Mouse (Mus musculus) CH12.LX (cell line): Measurements from ENCODE around the gene Fam135a. TPM values are rescaled to one million over a fixed set of nuclear protein-coding genes. Genes with fewer than 3 reads are reported as not detected.
A peak's percentile ranks its signal among the peaks of the same experiment; 100 is the strongest.

Source experiments
- DNase-seq: peaks from one replicate; pipeline ENCODE4 v3.0.0-alpha.2; 2013; ENCODE audit errors: extremely low read depth
- H3K27ac ChIP-seq: 2 replicates; pipeline ENCODE4 v1.5.1; 2012; ENCODE audit warnings: low read depth, mild to moderate bottlenecking, control low read depth, moderate library complexity; ENCODE audit not compliant: insufficient read depth
- H3K27me3 ChIP-seq: replicated peaks from 2 replicates; pipeline ENCODE3; 2012; ENCODE audit warnings: inconsistent platforms
- H3K36me3 ChIP-seq, 2 experiments: replicated peaks in 1 of 2; 2 replicates each; pipeline versions ENCODE3 to v1.6.1; 2012; ENCODE audit warnings: inconsistent platforms in 1 of 2, low read length in 1 of 2, mild to moderate bottlenecking in 1 of 2, mixed read lengths in 1 of 2, moderate library complexity in 1 of 2; ENCODE audit not compliant: control insufficient read depth in 1 of 2, insufficient read depth in 1 of 2
- H3K4me1 ChIP-seq, 2 experiments: 2 replicates each; pipeline ENCODE4 v1.6.1; 2012; ENCODE audit warnings: inconsistent platforms in 1 of 2, moderate library complexity in 1 of 2; ENCODE audit not compliant: insufficient read depth in 2 of 2, control insufficient read depth in 1 of 2
- H3K4me2 ChIP-seq: 2 replicates; pipeline ENCODE4 v1.6.1; 2012; ENCODE audit warnings: low read depth, mild to moderate bottlenecking, control low read depth; ENCODE audit not compliant: poor library complexity, insufficient read depth, severe bottlenecking
- H3K4me3 ChIP-seq, 3 experiments: fragments of 150-350 bp in 1 of 3; sonication (generic) in 1 of 3; replicated peaks in 1 of 3; 2 replicates each; pipeline versions ENCODE3 to v1.5.1; 2011 to 2012; ENCODE audit warnings: low read depth in 2 of 3, low read length in 2 of 3, mild to moderate bottlenecking in 2 of 3, moderate library complexity in 2 of 3, control low read depth in 1 of 3, improper control_type of control experiment in 1 of 3, inconsistent platforms in 1 of 3, mixed read lengths in 1 of 3; ENCODE audit not compliant: poor library complexity in 1 of 3
- H3K79me2 ChIP-seq: replicated peaks from 2 replicates; pipeline ENCODE4 v1.6.1; 2012; ENCODE audit warnings: mild to moderate bottlenecking, moderate library complexity; ENCODE audit not compliant: control insufficient read depth, poor library complexity, insufficient read depth, severe bottlenecking; ENCODE audit errors: extremely low read depth
- H3K9ac ChIP-seq: 2 replicates; pipeline ENCODE4 v1.6.1; 2012; ENCODE audit warnings: low read depth, mild to moderate bottlenecking, control low read depth, moderate library complexity; ENCODE audit not compliant: insufficient read depth
- H3K9me3 ChIP-seq: replicated peaks from 2 replicates; pipeline ENCODE3; 2012; ENCODE audit warnings: low read length, inconsistent platforms, mixed read lengths
- BHLHE40 ChIP-seq: IDR thresholded peaks from 2 replicates; pipeline ENCODE4 v1.6.1; 2011; ENCODE audit warnings: mild to moderate bottlenecking, low read depth, low read length, improper control_type of control experiment
- CHD1 ChIP-seq: IDR thresholded peaks from 2 replicates; pipeline ENCODE4 v1.6.1; 2012; ENCODE audit warnings: low read depth, low read length, improper control_type of control experiment, inconsistent platforms
- CHD2 ChIP-seq: IDR thresholded peaks from 2 replicates; pipeline ENCODE4 v1.6.1; 2011; ENCODE audit warnings: low read length, improper control_type of control experiment
- CTCF ChIP-seq, 2 experiments: IDR thresholded peaks in 1 of 2; conservative IDR thresholded peaks in 1 of 2; 2 replicates each; pipeline ENCODE4 v1.5.1; 2011 to 2012; ENCODE audit warnings: low read depth in 2 of 2, low read length in 2 of 2, improper control_type of control experiment in 1 of 2, inconsistent platforms in 1 of 2, mild to moderate bottlenecking in 1 of 2, moderate library complexity in 1 of 2
- E2F4 ChIP-seq: IDR thresholded peaks from 2 replicates; pipeline ENCODE4 v1.6.1; 2011; ENCODE audit warnings: low read depth, low read length, improper control_type of control experiment; ENCODE audit not compliant: insufficient replicate concordance
- ELF1 ChIP-seq: IDR thresholded peaks from 2 replicates; pipeline ENCODE4 v1.6.1; 2014; ENCODE audit warnings: low read depth, mild to moderate bottlenecking, inconsistent platforms, low read length, improper control_type of control experiment
- EP300 ChIP-seq: IDR thresholded peaks from 2 replicates; pipeline ENCODE4 v1.6.1; 2011; ENCODE audit warnings: low read length, improper control_type of control experiment
- ETS1 ChIP-seq: conservative IDR thresholded peaks from 2 replicates; pipeline ENCODE4 v1.6.1; 2012; ENCODE audit warnings: low read depth, mild to moderate bottlenecking, inconsistent platforms, low read length, improper control_type of control experiment, moderate library complexity
- GABPA ChIP-seq: IDR thresholded peaks from 2 replicates; pipeline ENCODE4 v1.6.1; 2012; ENCODE audit warnings: low read depth, low read length, improper control_type of control experiment, inconsistent platforms; ENCODE audit not compliant: insufficient replicate concordance
- HCFC1 ChIP-seq: IDR thresholded peaks from 2 replicates; pipeline ENCODE4 v1.6.1; 2012; ENCODE audit warnings: low read depth, mild to moderate bottlenecking, inconsistent platforms, low read length, improper control_type of control experiment
- IRF4 ChIP-seq: IDR thresholded peaks from 2 replicates; pipeline ENCODE4 v1.6.1; 2014; ENCODE audit warnings: low read depth, mild to moderate bottlenecking, inconsistent platforms, low read length, improper control_type of control experiment
- JUN ChIP-seq: IDR thresholded peaks from 2 replicates; pipeline ENCODE4 v1.6.1; 2011; ENCODE audit warnings: low read depth, mild to moderate bottlenecking, low read length, improper control_type of control experiment, moderate library complexity; ENCODE audit not compliant: insufficient read depth
- JUND ChIP-seq: conservative IDR thresholded peaks from 2 replicates; pipeline ENCODE4 v1.6.1; 2011; ENCODE audit warnings: low read depth, low read length, improper control_type of control experiment
- KAT2A ChIP-seq: IDR thresholded peaks from 2 replicates; pipeline ENCODE4 v1.6.1; 2012; ENCODE audit warnings: low read length, improper control_type of control experiment, inconsistent platforms; ENCODE audit not compliant: insufficient replicate concordance
- MAFK ChIP-seq: IDR thresholded peaks from 2 replicates; pipeline ENCODE4 v1.6.1; 2011; ENCODE audit warnings: low read length, improper control_type of control experiment; ENCODE audit not compliant: insufficient replicate concordance
- MAX ChIP-seq: IDR thresholded peaks from 2 replicates; pipeline ENCODE4 v1.6.1; 2011; ENCODE audit warnings: low read length, improper control_type of control experiment
- MAZ ChIP-seq: IDR thresholded peaks from 2 replicates; pipeline ENCODE4 v1.6.1; 2012; ENCODE audit warnings: low read depth, mild to moderate bottlenecking, inconsistent platforms, low read length, improper control_type of control experiment, moderate library complexity
- MEF2A ChIP-seq: IDR thresholded peaks from 2 replicates; pipeline ENCODE4 v1.6.1; 2014; ENCODE audit warnings: low read depth, mild to moderate bottlenecking, inconsistent platforms, low read length, improper control_type of control experiment, borderline replicate concordance
- MXI1 ChIP-seq: IDR thresholded peaks from 2 replicates; pipeline ENCODE4 v1.6.1; 2011; ENCODE audit warnings: mild to moderate bottlenecking, low read depth, low read length, improper control_type of control experiment
- MYC ChIP-seq: IDR thresholded peaks from 2 replicates; pipeline ENCODE4 v1.6.1; 2011; ENCODE audit warnings: low read depth, mild to moderate bottlenecking, improper control_type of control experiment, low read length
- NELFE ChIP-seq: IDR thresholded peaks from 2 replicates; pipeline ENCODE4 v1.6.1; 2011; ENCODE audit warnings: low read depth, low read length, improper control_type of control experiment
- NRF1 ChIP-seq: IDR thresholded peaks from 2 replicates; pipeline ENCODE4 v1.6.1; 2014; ENCODE audit warnings: low read depth, mild to moderate bottlenecking, inconsistent platforms, low read length, improper control_type of control experiment, moderate library complexity
- PAX5 ChIP-seq: IDR thresholded peaks from 2 replicates; pipeline ENCODE4 v1.6.1; 2012; ENCODE audit warnings: low read length, inconsistent platforms, mixed read lengths
- POLR2A ChIP-seq: IDR thresholded peaks from 2 replicates; pipeline ENCODE4 v1.6.1; 2011; ENCODE audit warnings: low read depth, mild to moderate bottlenecking, improper control_type of control experiment, low read length
- POLR2AphosphoS2 ChIP-seq: IDR thresholded peaks from 2 replicates; pipeline ENCODE4 v1.6.1; 2011; ENCODE audit warnings: low read depth, low read length, improper control_type of control experiment
- RAD21 ChIP-seq: IDR thresholded peaks from 2 replicates; pipeline ENCODE4 v1.6.1; 2011; ENCODE audit warnings: low read depth, mild to moderate bottlenecking, low read length, improper control_type of control experiment, moderate library complexity
- RCOR1 ChIP-seq: conservative IDR thresholded peaks from 2 replicates; pipeline ENCODE4 v1.6.1; 2012; ENCODE audit warnings: low read depth, mild to moderate bottlenecking, inconsistent platforms, low read length, improper control_type of control experiment
- SIN3A ChIP-seq: IDR thresholded peaks from 2 replicates; pipeline ENCODE4 v1.6.1; 2012; ENCODE audit warnings: low read length, improper control_type of control experiment, inconsistent platforms
- SMC3 ChIP-seq: IDR thresholded peaks from 2 replicates; pipeline ENCODE4 v1.6.1; 2011; ENCODE audit warnings: low read depth, low read length, improper control_type of control experiment
- TBP ChIP-seq: conservative IDR thresholded peaks from 2 replicates; pipeline ENCODE4 v1.6.1; 2011; ENCODE audit warnings: low read depth, low read length, improper control_type of control experiment
- TCF12 ChIP-seq: IDR thresholded peaks from 2 replicates; pipeline ENCODE4 v1.6.1; 2014; ENCODE audit warnings: low read depth, mild to moderate bottlenecking, inconsistent platforms, low read length, improper control_type of control experiment
- UBTF ChIP-seq: IDR thresholded peaks from 2 replicates; pipeline ENCODE4 v1.6.1; 2012; ENCODE audit warnings: low read depth, mild to moderate bottlenecking, inconsistent platforms, low read length, improper control_type of control experiment, moderate library complexity
- USF1 ChIP-seq: IDR thresholded peaks from 2 replicates; pipeline ENCODE4 v1.6.1; 2014; ENCODE audit warnings: low read depth, mild to moderate bottlenecking, inconsistent platforms, low read length, improper control_type of control experiment
- USF2 ChIP-seq: conservative IDR thresholded peaks from 2 replicates; pipeline ENCODE4 v1.6.1; 2011; ENCODE audit warnings: low read depth, low read length, improper control_type of control experiment
- ZC3H11A ChIP-seq: IDR thresholded peaks from 2 replicates; pipeline ENCODE4 v1.6.1; 2012; ENCODE audit warnings: low read depth, mild to moderate bottlenecking, inconsistent platforms, low read length, improper control_type of control experiment
- ZKSCAN1 ChIP-seq: IDR thresholded peaks from 2 replicates; pipeline ENCODE4 v1.6.1; 2012; ENCODE audit warnings: low read depth, inconsistent platforms, low read length, improper control_type of control experiment, borderline replicate concordance
- ZMIZ1 ChIP-seq: IDR thresholded peaks from 2 replicates; pipeline ENCODE4 v1.6.1; 2012; ENCODE audit warnings: low read depth, mild to moderate bottlenecking, inconsistent platforms, low read length, improper control_type of control experiment
- ZNF384 ChIP-seq: IDR thresholded peaks from 2 replicates; pipeline ENCODE4 v1.6.1; 2012; ENCODE audit warnings: low read depth, low read length, improper control_type of control experiment, inconsistent platforms
- dilution Hi-C: fragments of 300-500 bp; cut with MboI; formaldehyde crosslinking; loops from 2 replicates; pipeline ENCODE4 v1.14.3; 2020; ENCODE audit warnings: low sequenced_read_pairs; ENCODE audit not compliant: extremely low pct_unique_long_range_greater_than_20kb, extremely low pct_ligation_motif_present
- in situ Hi-C: fragments of 300-500 bp; cut with MboI; formaldehyde crosslinking; loops from 3 replicates; pipeline ENCODE4 v1.14.3; 2019; ENCODE audit warnings: low sequenced_read_pairs, low pct_ligation_motif_present, low pct_unique_long_range_greater_than_20kb, mixed read lengths
- polyA plus RNA-seq: library from polyadenylated mRNA; unstranded; fragments of >175 nt; gene quantifications from 2 replicates; pipeline ENCODE4 v1.2.1, GENCODE M21; 2012; ENCODE audit warnings: low read depth; ENCODE audit not compliant: insufficient read length
- total RNA-seq, 2 experiments: library from RNA; depleted of rRNA; stranded (reverse); fragments of 300-350 nt in 1 of 2; fragments of >200 nt in 1 of 2; gene quantifications; 2 replicates each; pipeline ENCODE4 v1.2.3; 2012 to 2014

Gene Fam135a
- total and polyA plus RNA-seq, 3 experiments, result 1.5 to 2.1 (median 2.0) TPM

DNA sequence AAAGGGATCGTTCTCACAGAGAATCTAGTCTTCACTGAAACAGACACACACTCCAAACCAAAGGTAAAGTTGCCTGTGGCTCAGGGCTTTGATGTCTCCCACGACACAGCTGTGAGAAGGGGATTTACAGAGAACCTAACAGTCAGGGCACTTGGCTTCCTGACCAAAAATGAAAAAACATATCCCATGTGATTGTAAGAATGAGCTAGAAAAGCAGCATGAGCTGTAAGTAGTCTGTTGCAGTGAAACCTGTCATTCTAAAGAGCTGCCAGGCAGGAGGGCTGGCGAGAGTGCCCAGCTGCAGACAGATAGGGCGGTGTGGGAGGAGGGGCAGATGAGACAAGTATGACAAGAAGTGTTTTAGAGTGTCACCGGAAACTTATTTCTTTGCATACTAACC is 54.5 kb downstream of the Fam135a start (continued):
- TF ChIP-seq MAFK, result 0 out of 2 replicates have a peak, but pooled peaks have one; percentile 10
- TF ChIP-seq POLR2AphosphoS2, result no peak
- no peak for TF ChIP-seq ZMIZ1
- TF ChIP-seq USF2, result no peak

DNA sequence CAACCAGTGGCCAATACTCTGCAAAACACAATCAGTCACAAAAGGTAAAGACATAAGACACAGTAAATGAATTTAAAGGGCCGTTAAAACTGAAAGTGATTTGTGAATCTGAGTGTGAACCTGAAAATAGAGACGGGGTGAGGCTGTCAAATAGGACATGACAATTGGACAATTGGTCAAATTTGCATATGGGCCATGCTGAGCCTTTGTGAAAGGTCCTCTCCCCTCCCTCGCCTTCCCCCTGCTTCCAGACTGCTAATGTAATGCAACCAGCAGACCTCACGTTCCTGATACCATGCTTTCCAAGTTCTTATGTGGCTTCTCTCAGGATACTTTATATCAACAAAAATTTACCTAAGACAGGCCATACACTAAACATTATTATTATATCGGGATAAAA is 57.1 kb downstream of the Fam135a start:
- Histone ChIP-seq H3K9ac (no peak overlapping the region; the same call in 1 of the 2 replicates), H3K27me3 (no peaks in the 10 kb centered on the region), H3K79me2 (no peaks in the 10 kb centered on the region), H3K4me1 (peaks cover 3 to 39% of the 10 kb centered on the region in 2 experiments), H3K36me3 (no peaks in the 10 kb centered on the region), H3K9me3 (no peaks in the 10 kb centered on the region), H3K4me2 (peak overlapping the region; percentile 71), H3K27ac (no peak overlapping the region), H3K4me3 (peak overlapping the region in 1 of 3 experiments; percentile 12)
- peak; percentile 76 for DNase-seq
- dilution Hi-C loops, result no loop called here
- in situ Hi-C loops, result loop anchor here (25.0 kb wide), 1 partner anchor 94 kb away; no protein-coding TSS in a partner anchor
- no peak for TF ChIP-seq PAX5
- TF ChIP-seq BHLHE40, result peak; percentile 78
- no peak; the same call in 1 of the 2 replicates for TF ChIP-seq CHD1
- TF ChIP-seq MAX, result peak; percentile 66
- no peak for TF ChIP-seq IRF4
- TF ChIP-seq MXI1, result no peak
- peak; percentile 66 for TF ChIP-seq ETS1
- peak; percentile 37; the same call in 1 of the 2 replicates for TF ChIP-seq SIN3A
- no peak for TF ChIP-seq RCOR1
- TF ChIP-seq JUN, result no peak
- TF ChIP-seq NELFE, result no peak
- no peak for TF ChIP-seq CTCF (conservative IDR thresholded peaks at IDR 0.05 in 1 of 2, IDR thresholded peaks at IDR 0.05 in 1 of 2; ENCODE audit: low read depth in 2 of 2, low read length in 2 of 2)
- TF ChIP-seq GABPA, result no peak
- no peak for TF ChIP-seq UBTF
- no peak for TF ChIP-seq HCFC1
- no peak for TF ChIP-seq USF2
- no peak for TF ChIP-seq E2F4
- 0 out of 2 replicates have a peak, but pooled peaks have one; percentile 31 for TF ChIP-seq TCF12
- TF ChIP-seq MAFK, result no peak
- TF ChIP-seq CHD2, result no peak
- no peak for TF ChIP-seq RAD21
- TF ChIP-seq POLR2A, result peak; percentile 47
- TF ChIP-seq EP300, result peak; percentile 54; the same call in 1 of the 2 replicates
- no peak for TF ChIP-seq ZMIZ1
- TF ChIP-seq SMC3, result no peak
- TF ChIP-seq JUND, result no peak
- TF ChIP-seq TBP, result no peak; the same call in 1 of the 2 replicates
- no peak for TF ChIP-seq POLR2AphosphoS2
- no peak for TF ChIP-seq ELF1
- no peak for TF ChIP-seq ZKSCAN1
- no peak for TF ChIP-seq USF1
- no peak for TF ChIP-seq MAZ
- no peak for TF ChIP-seq KAT2A
- no peak for TF ChIP-seq NRF1
- TF ChIP-seq ZNF384, result no peak
- no peak; the same call in 1 of the 2 replicates for TF ChIP-seq MEF2A
- TF ChIP-seq MYC, result no peak
- no peak for TF ChIP-seq ZC3H11A
